Mouse (Mus musculus) neutrophil, adult 5-6 weeks (primary cell): Measurements from ENCODE around the gene Fjx1. TPM values are rescaled to one million over a fixed set of nuclear protein-coding genes. Genes with fewer than 3 reads are reported as not detected.

Experiments
- ATAC-seq: fragments of 151-379, 151-347 bp; 2 replicates; pipeline ENCODE4 v1.8.0; 2017; ENCODE audit warnings: mild to moderate bottlenecking, moderate TSS enrichment; ENCODE audit not compliant: insufficient number of reproducible peaks, poor library complexity, low FRiP score, severe bottlenecking; ENCODE audit errors: extremely low read depth
- total RNA-seq: library from RNA; stranded (forward); fragments of 200-1000 nt; gene quantifications from 2 replicates; pipeline ENCODE4 v1.2.3, GENCODE M21; 2017

The Fjx1 gene
- not detected in 2 replicates for total RNA-seq

DNA sequence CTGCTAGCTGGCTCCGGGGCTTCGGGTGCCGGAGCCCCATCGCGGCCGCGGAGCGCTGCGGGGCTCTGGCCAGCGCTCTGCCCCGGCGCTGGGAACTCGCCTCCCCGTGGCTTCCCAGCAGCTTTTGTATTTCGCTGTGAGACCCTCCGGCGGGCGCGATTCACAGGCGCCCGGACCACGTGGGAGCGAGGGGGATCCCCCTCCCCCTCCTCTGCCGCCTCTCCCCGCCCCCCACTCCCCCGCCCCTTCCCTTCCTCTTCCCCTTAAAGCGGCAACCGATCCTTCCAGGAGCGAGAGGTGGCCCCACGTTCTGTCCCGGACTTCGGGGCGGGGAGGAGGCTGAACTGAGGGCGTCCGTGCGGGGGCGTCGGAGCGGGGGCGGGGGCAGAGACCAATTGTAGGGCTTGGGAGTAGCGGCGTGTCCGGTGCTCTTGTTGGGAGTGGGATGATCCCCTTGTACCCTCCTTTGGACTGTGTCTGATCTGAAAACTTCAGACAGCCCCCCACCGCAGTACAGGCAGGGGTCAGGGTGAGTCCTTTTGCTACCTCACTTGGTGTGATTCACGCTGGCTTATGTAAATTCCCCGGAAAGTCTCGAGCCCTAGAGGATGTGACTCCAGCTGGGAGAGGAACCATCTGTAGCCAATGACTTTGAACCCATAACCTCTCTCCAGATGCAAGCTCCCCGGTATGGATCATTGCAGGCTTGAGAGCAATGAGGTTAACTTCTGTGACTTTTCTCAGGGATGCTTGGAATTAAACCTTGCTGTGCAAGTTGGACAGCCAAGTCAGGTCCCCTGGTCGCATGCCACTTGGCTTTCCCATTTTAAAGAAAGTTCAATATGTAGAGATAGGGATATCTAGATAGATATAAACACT lies at the start of gene Fjx1:
Gene Fjx1 (minus strand): TSS at position 829 of the 879 bp plus-strand sequence.
- ATAC-seq: no peak

DNA sequence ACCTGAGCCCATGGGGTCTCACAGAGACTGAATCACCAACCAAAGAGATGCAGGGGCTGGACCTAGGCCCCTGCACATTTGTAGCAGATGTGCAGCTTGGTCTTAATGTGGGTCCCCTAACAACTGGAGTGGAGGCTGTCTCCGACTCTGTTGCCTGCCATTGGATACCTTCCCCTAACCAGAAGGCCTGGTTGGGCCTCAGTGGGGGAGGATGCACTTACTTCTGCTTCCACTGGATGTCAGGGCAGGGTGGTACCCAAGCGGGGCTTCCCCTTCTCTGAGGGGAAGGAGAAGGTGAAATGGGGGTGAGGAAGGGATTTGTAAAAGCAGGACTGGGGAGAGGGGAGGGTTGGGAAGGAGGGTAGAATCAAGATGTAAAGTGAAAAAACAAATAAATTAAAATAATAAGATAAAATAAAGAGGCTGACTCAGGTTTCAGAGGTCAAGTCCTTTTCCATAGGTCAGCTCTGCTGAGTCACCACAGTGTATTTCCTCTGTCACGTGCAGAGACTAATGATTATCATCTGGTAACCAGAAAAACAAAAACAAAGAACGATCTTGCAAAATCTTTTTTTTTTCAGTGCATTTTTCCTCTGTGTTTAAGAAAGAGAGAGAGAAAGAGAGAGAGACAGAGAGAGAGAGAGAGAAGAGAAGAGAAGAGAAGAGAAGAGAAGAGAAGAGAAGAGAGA lies 47.8 kb upstream of the Fjx1 start:
- ATAC-seq: no peak

DNA sequence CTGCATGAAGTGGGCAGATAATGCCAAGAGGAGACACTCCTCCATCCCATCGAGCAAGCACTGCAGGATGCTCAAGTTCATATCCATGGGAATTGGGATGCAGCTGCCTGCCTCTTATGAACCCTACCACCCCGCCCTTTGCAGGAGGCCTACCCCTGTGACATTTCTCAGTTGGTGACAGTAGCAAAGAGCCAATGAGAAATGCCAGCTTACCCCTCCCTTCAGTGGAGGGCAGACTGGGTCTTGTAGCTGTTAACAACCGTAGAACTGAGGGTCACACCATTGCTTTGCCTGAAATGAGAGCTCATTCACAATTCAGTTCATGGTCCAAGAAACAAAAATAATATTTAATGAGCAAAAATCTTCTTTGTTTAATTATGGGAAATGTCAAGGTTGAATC lies 28.4 kb upstream of the Fjx1 start:
- no peak for ATAC-seq

DNA sequence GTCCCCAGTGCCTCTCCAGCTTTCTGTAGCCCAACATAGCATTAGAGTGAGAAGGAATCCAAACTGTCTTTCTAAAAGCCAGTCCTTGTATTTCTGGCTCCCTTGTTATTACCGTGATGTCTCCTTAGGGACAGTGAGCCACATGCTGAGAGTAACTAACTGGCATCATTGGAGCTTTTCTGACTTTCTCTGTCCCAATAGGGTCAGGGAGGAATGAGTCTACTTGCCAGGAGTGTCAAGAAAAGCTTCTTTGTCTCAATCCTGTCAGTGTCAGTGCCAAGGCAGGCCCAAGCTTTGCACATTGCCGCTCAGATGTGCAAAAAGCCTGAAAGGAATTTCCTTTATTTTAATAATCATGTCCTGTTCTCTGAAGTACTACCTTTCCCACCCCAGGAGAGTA lies 23.8 kb upstream of the Fjx1 start:
- ATAC-seq: no peak

DNA sequence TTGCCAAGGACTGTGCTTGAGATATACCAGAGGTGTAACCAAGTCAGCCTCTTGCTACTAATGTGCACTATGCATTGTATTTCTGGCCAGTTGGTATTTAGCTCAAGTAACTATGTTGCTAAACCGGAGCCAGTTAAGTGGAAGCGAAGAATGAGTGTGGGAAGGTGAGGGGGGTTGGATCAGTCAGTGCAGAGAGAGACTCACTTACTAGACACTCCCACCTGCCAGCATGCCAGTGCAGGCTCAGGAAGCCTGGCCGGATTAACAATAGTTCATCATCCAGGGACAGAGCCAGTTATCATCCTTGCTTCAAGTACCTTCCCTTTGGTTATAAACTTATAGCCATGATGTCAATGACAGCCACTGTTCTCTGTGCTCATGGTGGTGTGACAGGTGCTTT lies 16.3 kb upstream of the Fjx1 start:
- no peak for ATAC-seq

DNA sequence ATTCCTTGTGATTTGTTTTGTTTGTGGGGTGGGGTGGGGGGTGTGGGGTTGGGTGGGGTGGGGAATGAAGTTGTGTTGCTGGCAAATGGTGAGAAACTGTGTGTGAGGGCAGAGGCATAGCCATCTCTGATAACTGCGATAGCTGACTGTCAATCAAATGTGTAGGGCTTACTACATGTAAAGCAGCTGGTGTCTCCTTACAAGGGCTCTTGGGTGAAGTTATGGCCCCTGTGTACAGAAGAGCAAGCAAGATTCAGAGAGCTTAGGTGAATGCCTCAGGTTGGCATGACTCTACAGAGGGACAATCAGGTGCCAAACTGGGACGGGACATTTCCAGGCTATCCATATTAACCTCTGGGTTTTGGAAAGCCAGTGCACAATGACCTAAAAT lies 12.0 kb upstream of the Fjx1 start:
- no peak for ATAC-seq

DNA sequence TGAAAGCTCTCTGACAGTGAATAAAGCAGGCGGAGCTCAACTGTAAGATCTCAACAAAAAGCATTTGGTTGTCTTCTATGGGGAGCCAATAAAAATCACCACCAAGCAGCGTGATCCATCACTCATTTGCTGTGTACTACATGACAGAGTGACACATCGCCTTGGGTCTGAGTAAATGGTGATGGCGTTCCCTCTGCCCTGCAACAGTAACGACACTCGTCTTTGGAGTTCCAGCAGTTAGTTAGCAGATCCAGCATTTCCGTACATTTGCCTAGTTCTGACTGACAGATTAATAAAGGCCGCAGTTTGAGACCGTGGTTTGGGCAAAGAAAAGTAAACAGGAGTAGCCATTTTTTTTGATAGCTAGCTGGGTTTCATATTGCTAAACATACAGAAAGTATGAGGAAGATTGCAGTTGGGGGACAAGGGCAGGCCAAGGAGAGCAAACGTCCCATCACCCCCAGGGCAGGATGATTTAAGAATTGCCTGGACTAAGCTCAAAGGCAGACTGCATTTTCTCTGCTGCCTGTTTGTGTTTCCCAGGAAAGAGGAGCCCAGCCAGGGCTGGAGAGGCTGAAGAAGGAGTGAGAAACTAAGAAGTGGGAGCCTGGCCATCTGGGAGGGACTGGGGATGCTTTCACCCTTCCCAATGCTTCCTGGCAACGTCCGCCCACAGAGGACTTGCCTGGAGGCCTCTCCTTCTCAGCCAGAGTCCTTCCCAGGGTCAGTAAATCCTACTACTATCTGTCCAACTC lies 11.5 kb upstream of the Fjx1 start:
- no peak for ATAC-seq

DNA sequence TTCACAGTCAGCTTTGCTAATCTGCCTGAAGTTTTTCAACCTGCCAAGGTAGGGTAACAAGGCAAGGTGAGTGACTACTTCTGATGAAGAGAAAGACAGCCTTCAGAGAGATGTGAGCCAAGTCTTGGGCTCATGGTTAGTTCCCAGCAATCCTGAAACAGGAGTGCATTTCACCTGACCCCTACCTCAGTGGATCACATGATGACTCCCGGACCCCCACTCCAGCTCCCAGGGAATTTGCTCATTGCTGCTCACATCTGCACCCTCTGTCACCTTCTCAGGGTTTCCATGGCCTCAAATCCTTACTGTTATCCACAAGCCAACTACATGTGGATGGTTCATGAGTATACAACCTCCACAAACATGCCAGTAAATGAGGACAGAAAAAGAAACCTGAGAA lies 9.2 kb upstream of the Fjx1 start:
- ATAC-seq: no peak

DNA sequence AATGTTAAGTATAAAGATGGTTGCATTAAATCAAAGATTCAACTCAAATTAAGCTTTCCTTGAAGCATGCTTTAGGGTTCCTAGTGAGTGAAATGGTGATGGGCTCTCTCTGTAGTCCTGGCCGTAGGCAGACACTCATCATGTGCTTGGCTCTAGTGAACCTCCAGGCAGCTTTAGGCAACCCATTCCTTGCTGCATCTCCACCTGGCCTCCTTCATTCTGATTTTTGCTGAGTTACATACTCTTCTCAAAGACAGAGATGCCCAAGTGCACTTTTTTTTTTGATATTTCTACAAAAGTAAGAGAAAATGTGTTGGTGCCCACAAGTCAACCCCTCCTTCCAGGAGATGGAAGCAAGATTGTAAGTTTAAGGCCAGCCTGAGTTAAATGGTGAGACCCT lies 2.8 kb upstream of the Fjx1 start:
- ATAC-seq: no peak

DNA sequence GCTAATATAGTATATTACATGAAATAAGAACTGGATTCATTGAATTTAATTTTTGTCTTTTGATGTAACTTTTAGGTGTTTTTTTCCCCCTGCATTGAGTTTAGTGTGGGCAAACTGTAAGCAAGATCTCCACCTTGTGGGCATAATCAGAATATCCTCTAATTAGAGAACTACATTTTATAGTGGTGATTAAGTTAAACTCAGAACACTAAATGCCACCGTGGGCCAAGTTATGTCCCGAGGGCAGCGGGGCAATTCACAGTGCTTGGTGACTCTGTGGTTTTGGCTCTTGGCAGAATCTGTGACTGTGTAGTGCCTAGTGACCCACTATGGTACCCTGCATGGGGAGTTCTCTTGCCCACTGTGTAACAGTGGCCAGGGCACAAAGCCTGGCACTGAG lies 1.1 kb upstream of the Fjx1 start:
- no peak; the same call in 1 of the 2 replicates for ATAC-seq

DNA sequence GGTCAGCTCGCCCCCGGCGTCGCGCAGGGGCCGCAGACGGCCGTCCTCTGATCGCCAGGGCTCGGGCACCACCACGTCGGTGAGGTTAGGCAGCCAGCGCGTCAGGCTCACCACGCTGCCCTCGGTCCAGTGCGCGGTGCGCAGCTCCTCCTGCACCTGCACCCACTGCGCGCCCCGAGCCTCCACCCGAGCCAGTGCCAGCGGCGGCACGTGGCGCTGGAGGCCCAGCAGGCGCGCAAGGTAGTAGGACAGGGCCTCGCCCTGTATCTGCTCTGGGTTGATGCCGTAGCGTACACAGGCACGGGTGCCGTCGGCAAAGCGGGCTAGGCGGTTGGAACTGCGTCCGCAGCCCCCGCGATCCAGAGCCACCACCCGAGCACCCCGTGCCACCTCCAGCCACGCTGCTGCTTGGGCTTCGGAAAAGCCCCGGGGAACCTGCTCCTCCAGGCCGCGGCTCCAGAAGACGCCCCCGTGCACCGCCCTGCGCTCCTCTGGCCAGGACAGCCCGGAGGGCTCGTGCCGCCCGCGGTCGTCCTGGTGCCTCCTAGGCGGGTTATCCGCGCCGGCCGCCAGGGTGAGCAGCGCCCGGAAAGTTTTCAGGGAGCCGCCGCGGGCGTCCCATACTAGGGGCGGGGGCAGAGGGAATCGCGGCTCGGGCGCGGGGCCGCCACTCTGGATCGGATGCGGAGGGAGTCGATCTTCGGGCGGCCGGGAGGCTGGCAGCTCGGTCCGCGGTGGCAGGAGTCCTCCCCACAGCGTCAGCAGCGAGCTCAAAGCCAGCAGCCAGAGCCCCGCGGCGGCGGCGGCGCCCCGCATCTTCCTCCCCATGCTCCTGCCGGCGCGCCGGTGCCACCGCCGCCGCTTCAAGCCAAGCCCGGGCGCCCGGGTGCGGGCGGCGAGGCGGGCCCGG lies 1.3 kb downstream of the Fjx1 start:
- no peak for ATAC-seq

DNA sequence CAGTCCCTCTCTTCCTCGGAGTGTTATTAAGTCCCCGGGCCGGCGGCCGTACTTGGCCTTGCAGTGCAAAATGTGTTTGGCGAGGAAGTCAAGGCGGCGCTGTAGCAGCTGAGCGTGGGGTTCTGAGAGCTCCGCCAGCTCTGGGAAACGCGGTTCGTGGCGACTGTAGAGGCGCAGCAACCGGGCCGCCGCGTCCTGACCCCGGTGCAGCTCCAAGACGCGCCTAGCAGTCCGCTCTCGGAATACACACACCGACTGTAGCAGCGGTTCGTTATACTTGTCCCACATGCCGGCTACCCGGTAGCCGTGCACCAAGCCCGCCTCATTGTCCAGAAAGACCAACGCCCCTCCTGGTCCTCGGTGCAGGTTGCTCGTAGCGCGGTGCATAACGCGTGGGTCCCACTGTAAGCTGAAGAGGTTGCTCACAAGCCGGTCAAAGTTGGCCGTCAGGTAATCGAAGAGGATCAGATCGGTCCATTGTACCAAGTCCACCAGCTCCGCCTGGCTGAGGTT lies 2.0 kb downstream of the Fjx1 start:
- no peak for ATAC-seq

DNA sequence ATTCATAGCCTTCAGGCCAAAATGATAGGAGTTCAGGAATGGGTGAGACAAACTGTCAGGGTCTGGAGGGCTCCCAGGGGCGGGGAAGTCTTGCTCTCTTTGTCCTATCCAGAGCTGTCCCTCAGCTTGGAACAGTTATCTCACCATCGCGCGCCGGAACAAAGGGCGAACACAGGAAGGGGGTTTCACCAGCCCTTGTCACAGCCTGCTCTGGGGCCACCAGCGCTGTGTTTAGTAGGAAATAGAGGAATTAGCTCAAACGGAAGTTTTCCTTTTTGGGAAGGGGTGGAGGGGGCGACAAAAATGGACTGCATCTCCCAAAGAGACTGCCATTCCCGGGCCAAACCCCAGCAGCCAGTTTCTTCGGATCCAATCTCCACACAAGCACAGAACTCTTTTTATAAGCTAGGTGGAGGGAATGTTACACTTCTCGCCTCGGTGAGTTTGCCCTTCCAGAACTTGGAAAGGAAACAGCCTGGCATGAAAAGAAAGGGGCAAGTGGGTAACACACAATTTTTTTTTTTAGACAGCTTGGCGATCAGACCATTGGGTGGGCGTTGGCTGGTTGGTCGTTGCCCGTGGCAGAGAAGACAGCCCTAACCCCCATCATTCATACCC lies 2.6 kb downstream of the Fjx1 start:
- no peak for ATAC-seq

DNA sequence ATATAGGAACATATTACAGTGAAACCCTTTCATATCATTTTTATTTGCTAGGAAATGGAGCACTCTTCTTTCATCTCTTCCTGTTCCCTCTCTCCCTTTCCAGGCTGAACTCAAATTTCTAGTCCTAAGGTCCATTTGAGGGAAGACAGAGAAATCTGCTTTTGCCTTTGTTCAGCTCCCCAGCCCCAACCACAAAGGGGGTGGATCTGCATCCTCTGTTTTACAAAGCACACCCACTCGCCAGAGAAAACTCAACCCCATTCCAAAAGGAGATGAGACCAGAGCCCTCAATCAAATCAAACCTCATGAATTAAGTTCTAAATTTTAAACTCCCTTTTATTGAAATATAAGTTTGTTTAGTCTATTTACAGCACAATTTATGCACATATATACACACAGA lies 3.2 kb downstream of the Fjx1 start:
- ATAC-seq: no peak

DNA sequence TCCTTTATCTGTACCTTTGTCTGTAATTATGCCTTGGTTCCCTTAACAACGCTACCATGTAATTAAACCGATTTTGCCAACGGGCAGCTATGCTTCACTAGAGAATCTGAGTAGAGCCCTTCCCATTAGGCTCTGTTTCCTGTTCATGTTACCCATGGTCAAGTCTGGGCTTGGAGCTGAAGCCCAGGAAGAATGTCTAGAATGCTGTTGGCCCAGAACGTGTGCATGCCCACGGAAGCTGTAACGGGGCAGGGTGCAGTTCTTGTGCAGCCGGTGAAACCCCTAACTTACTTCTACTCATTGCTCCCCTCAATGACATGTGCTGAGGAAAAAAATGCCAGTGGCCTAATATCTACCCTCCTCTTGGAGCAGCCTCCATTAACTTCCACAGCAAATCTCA lies 4.5 kb downstream of the Fjx1 start:
- ATAC-seq: no peak

DNA sequence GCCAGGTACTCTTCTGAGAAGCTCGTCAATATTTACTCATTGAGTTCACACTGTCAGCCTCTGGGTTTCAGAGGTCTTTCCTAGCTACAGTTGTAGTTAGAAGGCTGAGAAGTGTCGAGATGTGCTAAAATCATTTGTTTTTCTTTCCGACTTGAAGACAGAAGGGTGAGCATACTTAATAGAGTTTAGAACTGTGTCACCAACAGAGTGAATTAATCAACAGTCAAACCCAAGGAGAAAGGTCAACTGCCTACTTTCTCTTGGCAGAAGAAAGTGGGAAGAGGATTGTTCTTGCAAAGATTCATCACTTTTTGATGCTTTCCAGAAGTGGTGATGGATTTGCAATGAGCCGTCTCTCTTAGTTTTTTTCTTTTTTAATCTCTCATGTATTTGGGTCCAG lies 5.4 kb downstream of the Fjx1 start:
- ATAC-seq: no peak

DNA sequence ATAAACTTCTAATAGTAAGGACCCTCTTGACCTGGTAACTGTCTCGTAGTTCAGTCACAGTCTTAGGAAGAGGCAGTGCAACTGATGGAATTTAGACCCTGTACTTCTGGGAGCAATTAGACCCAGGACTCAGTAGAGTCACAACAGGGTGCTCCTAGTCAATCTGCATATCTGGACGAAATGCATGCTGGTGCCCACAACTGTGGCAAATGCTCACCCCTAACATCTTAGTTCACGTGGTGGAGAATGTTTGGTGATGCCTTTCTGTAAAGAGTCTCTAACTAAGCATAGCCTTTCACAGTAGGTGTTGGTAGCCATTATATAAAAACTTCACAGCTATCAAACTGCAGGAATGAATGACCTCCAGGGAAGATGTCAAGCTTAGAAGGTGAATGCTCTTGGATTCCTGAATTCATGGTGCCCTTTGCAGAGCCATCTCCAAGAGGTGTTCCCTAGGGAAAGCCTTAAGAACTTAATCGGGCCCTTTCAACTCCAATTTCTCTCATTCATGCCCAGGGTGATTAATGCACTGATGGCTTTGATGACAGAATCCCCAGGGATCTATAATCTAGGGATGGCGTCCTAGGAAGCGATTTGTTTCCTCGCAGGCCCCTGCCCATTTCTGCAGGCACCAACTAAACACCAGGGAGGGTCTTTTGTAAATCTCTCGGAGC lies 14.8 kb downstream of the Fjx1 start:
- ATAC-seq: no peak

DNA sequence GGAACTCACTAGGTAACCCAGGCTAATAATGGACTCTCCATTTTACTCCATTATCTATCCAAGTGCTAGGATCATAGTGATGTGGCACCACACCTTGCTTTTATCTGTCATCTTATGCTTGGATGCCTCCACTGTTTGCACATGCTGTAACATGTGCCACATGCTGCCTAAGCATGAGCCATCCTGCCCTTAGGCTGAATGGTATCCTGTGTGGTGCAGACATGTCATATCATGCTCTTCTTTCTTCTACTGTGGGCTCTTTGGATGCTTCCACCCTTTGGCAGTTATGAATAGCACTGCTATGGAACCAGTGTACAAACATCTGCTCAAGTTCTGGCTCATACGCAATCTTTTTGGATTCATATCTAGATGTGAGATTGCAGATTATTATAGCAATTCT lies 18.4 kb downstream of the Fjx1 start:
- ATAC-seq: no peak
